Mouse (Mus musculus) layer of hippocampus, adult 9-11 months (tissue): ENCODE data around the gene Tmc4.
A peak's percentile ranks its signal among the peaks of the same experiment; 100 is the strongest.

Experiments used
- DNase-seq: peaks from one replicate; pipeline ENCODE4 v3.0.0; 2022

Tmc4 gene

DNA sequence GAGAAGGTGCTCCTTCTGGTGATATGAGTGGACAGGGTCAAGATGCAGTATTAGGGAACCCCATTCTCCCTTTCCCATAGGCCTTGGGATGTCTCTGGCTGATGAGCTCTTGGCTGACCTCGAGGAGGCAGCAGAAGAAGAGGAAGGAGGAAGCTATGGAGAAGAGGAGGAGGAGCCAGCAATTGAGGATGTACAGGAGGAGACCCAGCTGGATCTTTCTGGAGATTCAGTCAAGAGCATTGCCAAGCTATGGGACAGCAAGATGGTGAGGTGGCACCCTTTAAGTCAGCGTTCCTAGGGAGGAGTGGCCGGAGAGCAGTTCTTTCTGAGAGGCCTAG, 46.9 kb downstream of the Tmc4 start:
- no peak for DNase-seq

DNA sequence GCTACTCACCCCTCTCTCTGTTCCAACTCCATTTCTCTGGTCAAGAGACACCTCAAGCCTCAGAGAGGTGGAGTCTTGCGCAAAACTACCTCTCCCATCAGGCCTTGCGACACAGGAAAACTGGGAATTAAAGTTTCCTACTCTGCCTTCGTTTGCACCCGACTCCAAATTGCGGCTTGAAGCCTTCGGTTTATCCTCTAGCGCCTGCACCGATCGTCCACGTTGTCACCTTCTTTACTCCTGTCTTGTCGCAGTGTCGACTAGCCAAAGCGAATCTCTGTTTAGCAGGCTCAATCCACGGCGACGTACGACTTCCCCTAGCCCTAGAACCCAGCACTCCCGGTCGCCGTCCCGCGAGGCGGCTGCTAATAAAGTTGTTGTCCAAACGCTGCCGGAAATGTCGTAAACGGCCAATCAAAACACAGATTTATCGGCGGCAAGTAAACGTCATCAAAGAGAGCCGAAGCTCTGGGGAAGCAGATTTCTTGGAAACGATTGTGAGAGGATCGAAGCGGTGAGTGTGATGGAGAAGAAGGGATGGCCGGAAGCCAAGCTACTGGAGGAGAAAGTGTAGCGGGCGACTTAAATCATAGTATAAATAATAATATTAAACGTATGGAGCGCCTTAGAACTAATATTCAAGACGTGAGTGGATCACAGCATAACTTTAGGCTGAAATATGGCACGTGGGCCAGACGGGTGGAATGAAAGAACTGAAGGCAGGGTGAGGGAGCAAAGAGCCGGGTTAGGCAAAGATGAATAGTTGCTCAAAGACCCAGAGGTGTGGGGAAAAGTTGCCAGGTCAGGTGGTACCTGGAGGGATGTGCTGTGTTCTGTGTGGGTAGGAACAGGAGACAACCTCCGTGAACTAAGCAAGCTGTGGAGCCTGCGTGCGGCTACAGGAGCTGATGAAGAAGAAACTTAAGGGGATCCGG, 47.5 kb downstream of the Tmc4 start, which contains the start of the genes Tfpt and Prpf31:
TSS of gene Tfpt (minus strand) at position 387 of the 935 bp plus-strand sequence.
TSS of gene Prpf31 (plus strand) at position 443 of the 935 bp plus-strand sequence.
- DNase-seq, result peak; percentile 94

DNA sequence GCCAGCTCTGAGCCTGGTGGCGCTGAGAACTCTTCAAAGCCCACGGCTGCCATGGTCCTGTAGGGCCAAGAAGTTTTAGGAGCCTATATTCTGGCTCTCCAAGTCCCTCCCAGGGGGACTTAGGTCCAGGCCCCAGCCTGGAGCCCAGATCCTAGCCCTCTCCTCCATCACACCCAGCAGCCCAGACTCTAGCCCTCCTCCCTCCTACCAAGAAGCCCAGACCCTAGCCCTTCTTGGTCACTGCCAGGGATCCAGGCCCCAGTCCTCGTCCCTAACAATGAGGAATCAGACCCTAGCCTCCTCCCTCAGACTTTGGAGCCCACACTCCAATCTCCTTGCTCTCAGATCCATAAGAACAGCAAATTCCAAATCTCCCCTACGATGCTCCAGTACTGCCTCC, 48.3 kb downstream of the Tmc4 start:
- no peak for DNase-seq

DNA sequence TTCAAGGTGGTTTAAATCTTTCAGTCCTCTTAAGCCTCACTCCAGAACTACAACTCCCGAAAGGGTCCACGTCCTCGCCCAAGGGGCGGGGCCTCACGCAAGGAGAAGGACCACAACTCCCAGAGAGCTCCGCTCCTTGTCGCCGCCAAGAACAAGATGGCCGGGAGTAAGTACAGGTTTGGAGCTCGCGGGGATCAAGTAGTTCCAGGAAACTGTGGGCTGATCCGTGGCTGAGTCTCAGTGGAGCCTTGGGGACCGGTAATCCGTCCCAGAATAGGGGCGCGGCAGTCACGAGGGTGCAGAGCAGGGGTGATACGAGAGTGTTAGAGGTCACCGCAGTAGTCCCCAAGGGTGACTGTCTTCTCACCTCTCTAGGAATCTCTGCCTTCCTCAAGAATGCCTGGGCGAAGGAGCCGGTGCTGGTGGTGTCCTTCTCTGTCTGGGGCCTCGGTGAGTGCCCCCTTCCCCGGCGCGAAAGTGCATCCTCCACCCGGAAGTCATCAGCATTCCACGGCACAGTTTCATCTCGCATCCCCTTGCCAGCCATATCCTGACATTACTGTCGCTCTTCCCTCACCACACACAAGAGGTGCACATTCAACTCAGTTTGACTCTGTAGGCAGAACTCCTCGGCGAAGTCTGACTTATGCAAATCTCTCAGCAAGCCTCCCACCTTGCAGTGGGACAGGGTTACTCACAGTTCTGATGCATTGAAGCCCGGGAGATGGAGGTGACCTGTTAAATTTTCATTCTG, 59.9 kb downstream of the Tmc4 start, which contains the start of gene Ndufa3:
TSS of gene Ndufa3 (plus strand) at position 132 of the 754 bp plus-strand sequence.
- DNase-seq, result peak; percentile 92

DNA sequence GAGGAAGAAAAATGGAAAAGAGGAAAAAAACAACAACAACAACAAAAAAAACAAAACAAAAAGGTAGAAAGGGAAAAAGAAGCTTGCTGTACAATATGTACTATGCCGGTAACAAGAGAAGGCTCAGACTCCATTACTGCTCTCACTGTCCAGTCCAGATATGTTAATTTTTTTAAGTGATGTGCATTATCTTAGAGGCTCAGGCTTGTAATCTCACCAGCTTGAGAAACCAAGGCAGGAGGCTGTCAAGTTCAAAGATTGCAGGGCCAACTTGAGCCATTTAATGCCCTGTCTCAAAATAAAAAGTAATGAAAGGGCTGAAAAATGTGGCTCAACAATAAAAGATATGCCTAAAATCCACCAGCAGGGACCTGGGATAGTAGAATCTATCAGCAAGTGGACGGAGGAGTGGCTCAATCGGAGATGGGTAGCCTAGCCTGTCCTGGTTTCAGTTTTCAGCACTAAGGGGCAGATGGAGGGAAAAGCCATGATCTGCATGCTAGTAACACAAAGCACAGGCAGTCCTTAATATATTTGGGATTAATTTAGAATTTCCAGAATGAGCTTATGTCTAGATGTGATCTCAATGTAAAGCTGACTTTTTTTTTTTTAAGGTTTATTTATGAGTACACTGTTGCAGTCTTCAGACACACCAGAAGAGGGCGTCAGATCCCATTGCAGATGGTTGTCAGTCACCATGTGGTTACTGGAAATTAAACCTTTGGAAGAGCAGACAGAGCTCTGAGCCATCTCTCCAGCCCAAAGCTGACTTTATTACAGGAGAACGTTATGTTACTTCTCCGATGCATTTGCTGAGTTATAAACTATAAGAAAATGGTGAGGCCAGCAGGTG, 60.7 kb downstream of the Tmc4 start:
- DNase-seq, result no peak

DNA sequence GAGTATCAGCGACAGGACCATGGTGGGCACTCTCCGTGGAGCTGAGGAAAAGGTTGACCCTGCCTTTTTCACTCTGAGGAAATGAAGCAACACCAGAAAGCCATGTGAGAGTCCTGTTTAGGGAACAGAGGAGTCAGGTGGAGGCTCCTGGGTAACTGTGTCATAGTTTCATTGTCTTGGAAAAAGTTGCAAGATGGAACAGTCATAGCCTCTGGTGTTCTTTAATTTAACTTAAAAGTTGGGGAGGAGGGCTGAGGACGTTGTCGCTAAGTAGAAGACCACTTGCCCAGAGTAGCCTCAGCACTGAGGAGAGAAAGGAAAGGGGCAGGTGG, 61.3 kb downstream of the Tmc4 start, which contains the start of gene Oscar:
TSS of gene Oscar (minus strand) at position 101 of the 332 bp plus-strand sequence.
- no peak for DNase-seq
